Mouse (Mus musculus) embryonic facial prominence, embryonic 11.5 days (tissue): ENCODE results near the gene Gpr107. TPM values are rescaled to one million over a fixed set of nuclear protein-coding genes. Genes with fewer than 3 reads are reported as not detected.
A peak's percentile ranks its signal among the peaks of the same experiment; 100 is the strongest.

ENCODE experiments used
- ATAC-seq: fragments of 200-750 bp; cut with Nextera tagmentation; replicated peaks from 2 replicates; pipeline ENCODE4 v1.8.0; 2017; ENCODE audit warnings: low read depth; ENCODE audit not compliant: insufficient number of reproducible peaks, low FRiP score, low TSS enrichment
- DNase-seq: peaks from one replicate; pipeline ENCODE4 v3.0.0-alpha.2; 2015; ENCODE audit warnings: low spot score
- H3K27ac ChIP-seq: fragments of 300-500 bp; sonication (generic); replicated peaks from 2 replicates; pipeline ENCODE4 v1.5.1; 2014; ENCODE audit warnings: mild to moderate bottlenecking, low read depth, low read length, control low read depth
- H3K27me3 ChIP-seq: fragments of 300-500 bp; sonication (generic); 2 replicates; pipeline ENCODE4 v1.6.1; 2014; ENCODE audit warnings: mild to moderate bottlenecking, low read length, moderate library complexity, mixed read lengths; ENCODE audit not compliant: control insufficient read depth, insufficient read depth
- H3K36me3 ChIP-seq: fragments of 300-500 bp; sonication (generic); replicated peaks from 2 replicates; pipeline ENCODE4 v1.6.1; 2014; ENCODE audit warnings: low read depth, mild to moderate bottlenecking, low read length, moderate library complexity, mixed read lengths; ENCODE audit not compliant: control insufficient read depth, insufficient read depth
- H3K4me1 ChIP-seq: fragments of 300-500 bp; sonication (generic); 2 replicates; pipeline ENCODE4 v1.6.1; 2014; ENCODE audit warnings: low read length, mixed read lengths; ENCODE audit not compliant: control insufficient read depth, insufficient read depth
- H3K4me2 ChIP-seq: fragments of 300-500 bp; sonication (generic); 2 replicates; pipeline ENCODE4 v1.6.1; 2014; ENCODE audit warnings: low read depth, mild to moderate bottlenecking, control low read depth, low read length, moderate library complexity
- H3K4me3 ChIP-seq: fragments of 300-500 bp; sonication (generic); 2 replicates; pipeline ENCODE4 v1.5.1; 2014; ENCODE audit warnings: low read depth, low read length, control low read depth
- H3K9ac ChIP-seq: fragments of 300-500 bp; sonication (generic); replicated peaks from 2 replicates; pipeline ENCODE4 v1.6.1; 2014; ENCODE audit warnings: mild to moderate bottlenecking, control low read depth, low read length
- H3K9me3 ChIP-seq: fragments of 300-500 bp; sonication (generic); replicated peaks from 2 replicates; pipeline ENCODE4 v1.6.1; 2016; ENCODE audit warnings: mild to moderate bottlenecking, low read length, inconsistent platforms, mixed read lengths; ENCODE audit not compliant: control insufficient read depth
- WGBS: fragments of 180-500 bp; shearing (Covaris S2); extraction: QIAGEN DNeasy Blood & Tissue Kit; methylation state at CpG from one replicate; pipeline ENCODE4 v1.1.7; 2014; 5-methylcytosine and 5-hydroxymethylcytosine counted together
- polyA plus RNA-seq: library from polyadenylated mRNA; unstranded; fragments of >200 nt; fragmentation: Nextera tagmentation; extraction: Ambion mirVana; gene quantifications from 2 replicates; pipeline ENCODE4 v1.2.1, GENCODE M21; 2014

Gpr107 gene
- polyA plus RNA-seq, 1 experiment from 2014 or later = 23.1 TPM

GRCm38 (mm10) chr2:31111685-31112084 lies 40.4 kb upstream of the Gpr107 start:
- DNase-seq (no peak), ATAC-seq (no peak)
- no peak overlapping the region for H3K4me2 ChIP-seq
- no peaks in the 10 kb centered on the region for H3K9me3 ChIP-seq
- no peaks in the 10 kb centered on the region for H3K27me3 ChIP-seq
- no peak overlapping the region for H3K27ac ChIP-seq
- no peak overlapping the region for H3K4me3 ChIP-seq
- H3K36me3 ChIP-seq = no peaks in the 10 kb centered on the region
- no peak overlapping the region for H3K9ac ChIP-seq
- WGBS = 83% methylated on average over 6 of the region's 6 CpGs
- peaks cover 3% of the 10 kb centered on the region; the same call in 1 of the 2 replicates for H3K4me1 ChIP-seq

DNA sequence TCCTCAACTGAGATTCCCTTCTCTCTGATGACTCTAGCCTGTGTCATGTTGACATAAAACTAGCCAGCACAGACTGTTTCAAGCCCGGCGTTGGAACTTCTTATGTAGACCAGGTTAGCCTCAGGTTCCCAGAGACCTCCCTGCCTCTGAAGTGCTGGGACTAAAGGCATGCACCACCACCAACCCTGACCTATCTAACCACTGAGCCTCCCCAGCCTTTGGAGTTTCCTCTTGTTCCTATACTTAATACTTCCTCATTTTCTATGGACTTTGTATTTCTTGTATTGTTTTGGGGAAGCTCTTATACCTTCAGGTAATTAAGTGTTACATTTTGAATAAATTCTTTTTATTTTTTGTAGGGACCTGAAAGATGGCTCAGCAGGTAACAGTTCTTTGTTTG lies 37.9 kb upstream of the Gpr107 start:
- Histone ChIP-seq H3K4me3 (no peak overlapping the region), H3K27me3 (no peaks in the 10 kb centered on the region), H3K9ac (no peak overlapping the region), H3K27ac (no peak overlapping the region), H3K36me3 (no peaks in the 10 kb centered on the region), H3K4me1 (no peaks in the 10 kb centered on the region), H3K9me3 (no peaks in the 10 kb centered on the region), H3K4me2 (no peak overlapping the region)
- ATAC-seq (no peak), DNase-seq (no peak)
- WGBS = 95% methylated on average over 2 of the region's 2 CpGs

DNA sequence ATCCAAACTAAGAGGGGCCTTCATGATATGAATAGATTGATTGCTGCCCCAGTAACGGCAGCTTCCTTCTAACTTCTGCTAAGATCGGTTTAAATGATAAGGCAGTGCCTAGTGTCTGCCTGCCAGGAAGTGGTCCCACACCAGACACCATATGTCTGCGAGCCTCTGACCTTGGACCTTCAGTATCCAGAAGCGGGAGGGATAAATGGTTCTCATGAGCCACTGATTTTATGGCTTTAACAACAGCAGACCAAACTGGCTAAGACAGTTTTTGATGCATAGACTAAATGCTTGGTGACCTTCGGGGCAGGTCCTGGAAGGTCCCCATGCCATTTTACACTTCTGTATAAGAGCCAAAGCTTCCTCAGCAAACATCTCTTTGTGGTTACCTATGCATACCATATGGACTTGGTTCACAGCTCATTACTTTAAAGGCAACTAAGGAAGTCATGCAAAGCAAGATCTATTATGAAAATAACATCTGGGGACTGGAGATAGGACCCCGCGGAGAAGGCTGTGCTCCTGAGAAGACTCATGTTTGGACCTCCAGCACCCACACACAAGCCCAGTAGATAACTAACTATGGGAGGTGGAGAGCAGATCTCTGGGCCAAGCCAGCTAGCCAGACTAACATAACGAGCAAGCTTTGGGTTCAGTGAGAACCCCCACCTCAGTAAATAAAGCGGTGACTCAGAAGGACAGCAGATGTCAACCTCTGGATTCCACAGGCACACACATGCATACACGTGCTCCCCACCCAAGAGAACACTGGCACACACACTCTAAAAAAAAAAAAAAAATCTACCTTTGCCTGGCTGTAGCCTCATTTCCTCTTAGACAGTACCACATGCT lies 36.8 kb upstream of the Gpr107 start:
- no peaks in the 10 kb centered on the region for H3K9me3 ChIP-seq
- no peak overlapping the region for H3K4me2 ChIP-seq
- no peaks in the 10 kb centered on the region for H3K4me1 ChIP-seq
- 52% methylated on average over 10 of the region's 10 CpGs for WGBS
- no peaks in the 10 kb centered on the region for H3K27me3 ChIP-seq
- H3K36me3 ChIP-seq = no peaks in the 10 kb centered on the region
- H3K9ac ChIP-seq = no peak overlapping the region
- no peak overlapping the region for H3K4me3 ChIP-seq
- no peak overlapping the region; the same call in 1 of the 2 replicates for H3K27ac ChIP-seq
- DNase-seq (no peak), ATAC-seq (no peak)

DNA sequence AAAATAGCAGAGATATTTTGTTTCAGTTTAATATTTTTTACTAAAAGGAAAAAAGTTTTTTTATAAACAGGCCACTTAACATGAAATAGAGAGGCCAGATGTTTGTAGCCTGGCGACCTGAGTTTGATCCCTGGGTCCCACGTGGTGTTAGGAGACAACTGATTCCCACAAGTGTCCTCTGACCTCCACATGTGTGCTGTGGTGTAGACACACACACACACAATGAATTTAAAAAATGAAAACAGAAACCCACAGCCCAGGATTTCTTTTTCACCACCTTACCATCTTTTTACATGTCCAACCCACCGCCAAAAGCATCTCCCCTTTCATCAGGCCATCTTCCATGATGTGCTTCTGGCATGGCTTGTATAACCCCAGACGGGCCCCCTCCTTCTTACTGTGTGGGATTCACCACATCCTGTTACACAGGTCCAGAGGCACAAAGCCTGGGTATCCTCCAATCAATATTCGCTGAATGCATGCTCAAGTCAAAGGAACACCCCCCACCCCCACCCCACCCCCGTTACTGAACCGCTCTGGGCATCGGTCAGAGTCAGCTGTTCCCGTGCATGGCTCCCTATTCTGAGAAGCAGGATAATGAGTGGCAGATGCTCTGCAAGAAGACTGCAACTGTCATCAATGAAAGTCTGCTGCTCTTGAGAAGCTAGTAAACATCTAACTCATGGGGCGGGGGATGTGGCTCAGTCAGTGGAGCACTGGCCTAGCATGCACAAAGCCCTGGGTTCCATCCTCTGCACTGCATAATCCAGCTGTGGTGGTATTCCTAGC lies 36.0 kb upstream of the Gpr107 start:
- 46% methylated on average over 10 of the region's 10 CpGs for WGBS
- DNase-seq = peak; percentile 56

DNA sequence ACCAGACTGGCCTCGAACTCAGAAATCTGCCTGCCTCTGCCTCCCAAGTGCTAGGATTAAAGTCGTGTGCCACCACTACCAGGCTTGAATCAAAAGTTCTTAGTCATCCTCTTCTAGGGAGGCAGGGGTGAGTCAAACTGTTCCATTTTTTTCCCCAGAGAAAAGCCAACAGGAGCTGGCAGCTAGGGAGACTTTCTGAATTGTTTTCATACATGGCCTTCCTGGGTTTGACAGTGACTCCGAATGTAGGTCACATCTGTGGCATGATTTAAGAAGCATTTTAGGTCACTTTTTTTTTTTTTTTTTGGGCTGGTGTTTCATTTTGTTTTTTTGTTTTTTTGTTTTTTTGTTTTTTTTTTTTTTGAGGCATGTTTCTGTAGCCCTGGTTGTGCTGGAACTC lies 33.9 kb upstream of the Gpr107 start:
- Histone ChIP-seq H3K9me3 (no peaks in the 10 kb centered on the region), H3K36me3 (no peaks in the 10 kb centered on the region), H3K4me2 (no peak overlapping the region), H3K27ac (no peak overlapping the region), H3K4me1 (no peaks in the 10 kb centered on the region), H3K27me3 (no peaks in the 10 kb centered on the region), H3K4me3 (no peak overlapping the region), H3K9ac (no peak overlapping the region)
- WGBS = 84% methylated on average over 3 of the region's 3 CpGs
- ATAC-seq (no peak), DNase-seq (no peak)

More for the DNA sequence above, 36.0 kb upstream of the Gpr107 start:
- no peaks in the 10 kb centered on the region for H3K36me3 ChIP-seq
- no peak overlapping the region for H3K4me2 ChIP-seq
- ATAC-seq = no peak; the same call in 1 of the 2 replicates
- no peak overlapping the region for H3K4me3 ChIP-seq
- no peak overlapping the region for H3K27ac ChIP-seq
- no peaks in the 10 kb centered on the region for H3K9me3 ChIP-seq
- H3K9ac ChIP-seq = no peak overlapping the region
- H3K4me1 ChIP-seq = no peaks in the 10 kb centered on the region
- H3K27me3 ChIP-seq = no peaks in the 10 kb centered on the region

DNA sequence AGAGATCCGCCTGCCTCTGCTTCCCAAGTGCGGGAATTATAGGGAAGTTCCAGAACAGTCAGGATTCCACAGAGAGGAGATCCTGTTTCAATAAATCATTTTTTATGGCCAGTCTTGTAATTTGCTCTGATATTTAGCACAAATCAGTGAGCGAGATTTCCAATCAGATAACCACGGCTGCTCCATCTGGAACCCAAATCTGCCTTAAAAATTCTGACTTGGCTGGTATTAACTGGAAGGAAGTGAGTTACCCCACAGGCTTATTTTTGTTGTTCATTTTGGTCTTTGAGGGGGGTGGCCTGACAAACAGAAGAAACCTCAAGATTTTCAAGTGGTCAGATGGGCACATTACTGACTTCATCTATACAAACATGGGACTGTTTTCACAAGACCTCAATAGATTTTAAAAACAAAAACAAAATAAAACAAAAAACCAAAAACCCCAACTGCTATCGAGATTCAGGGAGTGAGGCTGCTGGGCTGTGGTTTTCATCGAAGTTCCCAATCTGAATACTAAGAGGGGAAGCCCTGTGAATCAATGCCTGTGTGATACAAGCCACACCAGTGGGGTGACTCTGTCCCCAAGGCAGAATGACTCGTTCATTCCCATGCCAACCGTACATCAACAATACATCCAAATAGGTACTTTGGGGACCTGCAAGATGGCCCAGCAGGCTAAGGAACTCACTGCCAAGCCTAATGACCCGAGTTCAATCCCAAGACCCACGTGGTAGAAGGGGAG lies 33.3 kb upstream of the Gpr107 start:
- Histone ChIP-seq H3K9ac (no peak overlapping the region), H3K36me3 (no peaks in the 10 kb centered on the region), H3K27me3 (no peaks in the 10 kb centered on the region), H3K27ac (no peak overlapping the region), H3K4me2 (no peak overlapping the region), H3K4me3 (no peak overlapping the region), H3K4me1 (no peaks in the 10 kb centered on the region), H3K9me3 (no peaks in the 10 kb centered on the region)
- no peak for DNase-seq
- WGBS = 90% methylated on average over 10 of the region's 10 CpGs
- ATAC-seq = no peak

DNA sequence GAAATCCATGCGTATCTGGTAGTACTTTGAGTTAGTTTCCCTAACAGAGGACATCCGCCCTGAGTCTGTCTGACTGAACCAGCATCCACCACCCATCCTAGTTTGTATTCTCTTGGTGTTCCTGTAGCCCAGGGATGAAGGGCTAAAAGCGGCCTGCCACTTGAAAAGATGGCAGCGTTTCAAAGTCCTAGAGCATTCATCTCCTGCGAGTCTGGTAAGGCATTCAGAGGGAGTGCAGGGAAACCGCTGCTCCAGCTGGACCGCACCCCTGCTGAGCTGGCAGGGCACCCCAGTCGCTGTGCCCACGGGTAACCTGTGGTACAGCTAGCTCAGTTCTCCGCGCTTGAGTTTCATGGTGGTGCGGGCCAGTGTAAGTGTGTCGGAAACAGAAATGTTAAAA lies 32.3 kb upstream of the Gpr107 start:
- Histone ChIP-seq H3K4me2 (no peak overlapping the region), H3K27ac (no peak overlapping the region), H3K4me3 (no peak overlapping the region), H3K9me3 (no peaks in the 10 kb centered on the region), H3K9ac (no peak overlapping the region), H3K27me3 (no peaks in the 10 kb centered on the region), H3K4me1 (no peaks in the 10 kb centered on the region), H3K36me3 (no peaks in the 10 kb centered on the region)
- DNase-seq = no peak
- ATAC-seq = no peak
- 70% methylated on average over 13 of the region's 13 CpGs for WGBS
